Comparison of ENCODE assay signal across 7 mouse cellular contexts in the genomic region with DNA sequence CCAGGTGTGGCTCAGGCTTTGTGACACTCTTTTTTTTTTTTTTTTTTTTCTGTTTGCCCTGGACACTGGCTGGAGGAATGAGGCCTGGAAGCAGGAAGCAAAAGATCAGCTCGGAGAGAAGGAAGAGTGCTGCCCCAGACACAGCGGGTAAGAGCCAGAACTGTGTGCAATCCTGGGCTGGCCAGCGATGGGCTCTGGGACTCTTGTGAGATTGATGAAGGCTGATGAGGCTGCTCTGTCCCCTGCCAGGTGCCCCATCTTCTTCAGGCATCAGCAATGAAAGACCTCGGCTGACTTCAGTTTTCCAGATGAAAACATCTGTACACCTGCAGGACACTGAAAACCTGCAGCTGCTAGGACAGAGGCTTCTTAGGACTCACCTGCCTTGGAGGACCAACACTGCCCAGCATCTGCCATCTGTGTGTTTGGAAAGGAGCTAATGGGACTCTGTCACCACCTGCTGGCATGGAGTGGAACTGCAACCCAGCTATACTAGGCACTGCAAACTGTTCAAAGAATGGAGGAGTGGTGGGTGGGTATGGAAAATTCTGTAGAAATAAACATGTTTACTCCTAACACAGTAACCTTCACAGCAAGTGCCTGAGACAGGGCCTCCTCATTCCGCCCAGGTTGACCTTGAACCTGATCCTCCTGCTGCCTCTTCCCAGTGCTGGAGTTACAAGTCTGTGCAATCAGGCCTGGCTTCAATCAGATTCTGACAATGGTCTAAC. TPM values are rescaled to one million over a fixed set of nuclear protein-coding genes. Genes with fewer than 3 reads are reported as not detected.
DNase-seq lines count a peak whose midpoint lies in the region; ATAC-seq lines count a peak whose summit lies in the region.

No protein-coding gene starts in this region.

- H3K36me3 ChIP-seq in intestine, embryonic 15.5 days: peaks cover 3% of the 10 kb centered on the region; the same call in 1 of the 2 replicates

- no peak overlapping the region for H3K27ac ChIP-seq in intestine, embryonic 15.5 days

- H3K4me1 ChIP-seq in intestine, embryonic 15.5 days (replicated peaks): no peaks in the 10 kb centered on the region

- ATAC-seq in intestine, embryonic 15.5 days: peak; percentile 73

- H3K4me2 ChIP-seq in intestine, embryonic 15.5 days (replicated peaks): no peak overlapping the region

- H3K27me3 ChIP-seq in intestine, embryonic 15.5 days (replicated peaks): no peaks in the 10 kb centered on the region; the same call in 1 of the 2 replicates

- intact Hi-C loops in left cerebral cortex, postnatal 14 days (cut with DNase I): loop anchor here (5.0 kb wide), 1 partner anchor 88 kb away; no protein-coding TSS in a partner anchor

- H3K9me3 ChIP-seq in intestine, embryonic 15.5 days: no peaks in the 10 kb centered on the region

- no peak overlapping the region for H3K4me3 ChIP-seq in intestine, embryonic 15.5 days (replicated peaks)

- whole genome bisulfite sequencing in intestine, embryonic 15.5 days: 36% methylated on average over 5 of the region's 5 CpGs

- peak; percentile 68 for DNase-seq in adrenal gland, adult 2 months
- peak; percentile 90 for DNase-seq in embryo, embryonic 10 days (ENCODE audit: low spot score)
- peak; percentile 76 for DNase-seq in gastrocnemius, postnatal 10 days
- DNase-seq in left cerebral cortex, postnatal 14 days (ENCODE audit: low spot score in 2 of 2): peak; percentile 83 to 87
- peak; percentile 86 for DNase-seq in mesoderm, embryonic 11.5 days (ENCODE audit: low read depth, low spot score)
- peak; percentile 88 for DNase-seq in right cerebral cortex, postnatal 4 days

- no peak overlapping the region for H3K9ac ChIP-seq in intestine, embryonic 15.5 days

RNA-seq across cellular contexts. Expression of gene Emc10, which starts 11.3 kb away (rescaled TPM):
- total RNA-seq in adrenal gland, adult 2 months (2021): 100 to 1,000 TPM in 1 of 2 experiments, 10 to 100 TPM in 1; 77.9 to 101 TPM
- polyA plus RNA-seq in adrenal gland, adult 2 months (2012; rRNA removed): 516 and 555 TPM in 2 replicates
- total RNA-seq in gastrocnemius, postnatal 10 days (2021): 10 to 100 TPM; 50.8 to 52.6 TPM
- 97.0 and 102 TPM in 2 replicates for polyA plus RNA-seq in intestine, embryonic 15.5 days (2015; fragmentation: Nextera tagmentation; extraction: Ambion mirVana)
- 100 to 1,000 TPM; 145 to 164 TPM for total RNA-seq in left cerebral cortex, postnatal 14 days (2021)

RNA-seq across cellular contexts. Expression of gene Fam71e1, which starts 11.4 kb away (rescaled TPM):
- 1 to 10 TPM; 8.3 to 9.1 TPM for total RNA-seq in adrenal gland, adult 2 months (2021)
- 28.6 and 30.9 TPM in 2 replicates for polyA plus RNA-seq in adrenal gland, adult 2 months (2012; rRNA removed)
- 1 to 10 TPM; 4.3 to 5.7 TPM for total RNA-seq in gastrocnemius, postnatal 10 days (2021)
- 6.5 and 9.2 TPM in 2 replicates for polyA plus RNA-seq in intestine, embryonic 15.5 days (2015; fragmentation: Nextera tagmentation; extraction: Ambion mirVana)
- total RNA-seq in left cerebral cortex, postnatal 14 days (2021): 10 to 100 TPM; 26.5 to 32.5 TPM

RNA-seq across cellular contexts. Expression of gene Josd2, which starts 17.2 kb away (rescaled TPM):
- 10 to 100 TPM; 51.2 to 61.7 TPM for total RNA-seq in adrenal gland, adult 2 months (2021)
- 171 and 179 TPM in 2 replicates for polyA plus RNA-seq in adrenal gland, adult 2 months (2012; rRNA removed)
- 10 to 100 TPM; 61.5 to 68.3 TPM for total RNA-seq in gastrocnemius, postnatal 10 days (2021)
- polyA plus RNA-seq in intestine, embryonic 15.5 days (2015; fragmentation: Nextera tagmentation; extraction: Ambion mirVana): 76.0 and 87.3 TPM in 2 replicates
- total RNA-seq in left cerebral cortex, postnatal 14 days (2021): 10 to 100 TPM; 60.6 to 63.2 TPM

RNA-seq across cellular contexts. Expression of gene Aspdh, which starts 19.8 kb away (rescaled TPM):
- total RNA-seq in adrenal gland, adult 2 months (2021): under 1 TPM in 1 of 2 experiments, not detected in 1; 0.75 TPM
- 0.91 and 2.4 TPM in 2 replicates for polyA plus RNA-seq in adrenal gland, adult 2 months (2012; rRNA removed)
- total RNA-seq in gastrocnemius, postnatal 10 days (2021): not detected
- 0.70 and 1.2 TPM in 2 replicates for polyA plus RNA-seq in intestine, embryonic 15.5 days (2015; fragmentation: Nextera tagmentation; extraction: Ambion mirVana)
- 10 to 100 TPM; 11.2 to 13.4 TPM for total RNA-seq in left cerebral cortex, postnatal 14 days (2021)

RNA-seq across cellular contexts. Expression of gene Mybpc2, which starts 39.5 kb away (rescaled TPM):
- under 1 TPM in 1 of 2 experiments, not detected in 1; 0.24 TPM for total RNA-seq in adrenal gland, adult 2 months (2021)
- polyA plus RNA-seq in adrenal gland, adult 2 months (2012; rRNA removed): not detected in 2 replicates
- 1,000 to 10,000 TPM; 2,219 to 2,666 TPM for total RNA-seq in gastrocnemius, postnatal 10 days (2021)
- 0.14 and 0.36 TPM in 2 replicates for polyA plus RNA-seq in intestine, embryonic 15.5 days (2015; fragmentation: Nextera tagmentation; extraction: Ambion mirVana)
- total RNA-seq in left cerebral cortex, postnatal 14 days (2021): under 1 TPM in 1 of 2 experiments, not detected in 1; 0.30 TPM
